ENCODE assay signal across 9 mouse cellular contexts in the genomic region with DNA sequence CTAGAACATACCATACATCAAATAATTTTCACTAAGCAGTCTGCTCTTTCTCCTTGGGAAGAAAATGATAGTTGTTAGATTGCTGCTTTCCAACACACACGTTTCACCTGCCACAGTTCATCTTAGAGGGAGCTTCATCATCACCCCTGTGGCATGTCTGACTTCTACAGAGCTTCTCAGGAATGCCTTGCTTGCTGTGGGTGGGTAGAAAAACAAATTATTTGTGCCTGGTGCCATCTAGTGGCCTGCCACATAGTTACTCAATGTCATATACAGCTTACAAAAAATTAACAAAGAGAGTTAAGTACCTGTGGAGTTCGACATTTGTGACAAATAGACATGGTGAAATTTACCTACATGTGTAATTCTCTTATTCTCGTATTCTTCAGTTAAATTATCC.
DNase-seq lines count a peak whose midpoint lies in the region; ATAC-seq lines count a peak whose summit lies in the region.
"Had no signal": no experiment of that assay in that cellular context is flagged by ENCODE, and none has a peak within 500 bp of the region (broad histone marks: within the 10 kb centered on the region; RNA-seq: fewer than 3 reads in every experiment).

No protein-coding gene starts in this region.

- H3K36me3 ChIP-seq in forebrain, embryonic 15.5 days: no peaks in the 10 kb centered on the region
- 0 out of 2 replicates have a peak, but pooled peaks cover 5% of the 10 kb centered on the region for H3K36me3 ChIP-seq in kidney, embryonic 16.5 days (ENCODE audit: insufficient read depth, low read length)
- no peaks in the 10 kb centered on the region for H3K36me3 ChIP-seq in limb, embryonic 11.5 days (ENCODE audit: control insufficient read depth, insufficient read depth, low read length)

- no peaks in the 10 kb centered on the region for H3K27me3 ChIP-seq in forebrain, embryonic 15.5 days
- no peaks in the 10 kb centered on the region for H3K27me3 ChIP-seq in kidney, embryonic 16.5 days (ENCODE audit: insufficient read depth, low read length)
- H3K27me3 ChIP-seq in limb, embryonic 11.5 days (ENCODE audit: control insufficient read depth, insufficient read depth, low read length): no peaks in the 10 kb centered on the region
- H3K27me3 ChIP-seq: embryonic facial prominence, embryonic 13.5 days had no signal

- H3K4me1 ChIP-seq in forebrain, embryonic 15.5 days: no peaks in the 10 kb centered on the region
- no peaks in the 10 kb centered on the region for H3K4me1 ChIP-seq in kidney, embryonic 16.5 days (ENCODE audit: insufficient read depth, low read length)
- no peaks in the 10 kb centered on the region for H3K4me1 ChIP-seq in limb, embryonic 11.5 days (ENCODE audit: control insufficient read depth, insufficient read depth, low read length)
- H3K4me1 ChIP-seq: embryonic facial prominence, embryonic 13.5 days had no signal

- DNase-seq in ovary, postnatal 14 days (ENCODE audit: low spot score): peak; percentile 45
- DNase-seq in ovary, adult 18-20 months (ENCODE audit: low spot score): no peak
- DNase-seq in c-Kit-positive CD71-negative TER-119-negative erythroid progenitor cells, embryonic 14.5 days (ENCODE audit: low read depth): peak; percentile 13
- DNase-seq in limb, embryonic 11.5 days (ENCODE audit: low spot score): peak; percentile 70
- peak; percentile 25 for DNase-seq in retina, adult 2 months (ENCODE audit: low read depth, low spot score)

- H3K4me2 ChIP-seq in forebrain, embryonic 15.5 days (replicated peaks): no peak overlapping the region
- H3K4me2 ChIP-seq in kidney, embryonic 16.5 days (replicated peaks; ENCODE audit: low read depth, low read length): no peak overlapping the region
- no peak overlapping the region for H3K4me2 ChIP-seq in limb, embryonic 11.5 days (ENCODE audit: low read depth, severe bottlenecking)
- H3K4me2 ChIP-seq: embryonic facial prominence, embryonic 13.5 days had no signal

- H3K9me3 ChIP-seq in forebrain, embryonic 15.5 days: no peaks in the 10 kb centered on the region
- no peaks in the 10 kb centered on the region for H3K9me3 ChIP-seq in kidney, embryonic 16.5 days (ENCODE audit: low read length)
- no peaks in the 10 kb centered on the region for H3K9me3 ChIP-seq in limb, embryonic 11.5 days (ENCODE audit: control insufficient read depth, low read length)
- H3K9me3 ChIP-seq: embryonic facial prominence, embryonic 13.5 days had no signal

- 19% methylated on average over 3 of the region's 3 CpGs for WGBS in forebrain, embryonic 15.5 days
- WGBS in kidney, embryonic 16.5 days: 14% methylated on average over 3 of the region's 3 CpGs
- WGBS in limb, embryonic 11.5 days: 29% methylated on average over 3 of the region's 3 CpGs

- no peak overlapping the region for H3K9ac ChIP-seq in forebrain, embryonic 15.5 days (replicated peaks)
- no peak overlapping the region for H3K9ac ChIP-seq in kidney, embryonic 16.5 days (replicated peaks; ENCODE audit: low read length)
- no peak overlapping the region for H3K9ac ChIP-seq in limb, embryonic 11.5 days (ENCODE audit: low read length)
- H3K9ac ChIP-seq: embryonic facial prominence, embryonic 13.5 days had no signal

- peak; percentile 92 for ATAC-seq in forebrain, embryonic 15.5 days (replicated peaks)
- peak; percentile 76 for ATAC-seq in kidney, embryonic 16.5 days (ENCODE audit: low FRiP score, low TSS enrichment)
- peak; percentile 62; the same call in 1 of the 2 replicates for ATAC-seq in limb, embryonic 11.5 days (ENCODE audit: insufficient number of reproducible peaks, low FRiP score, low TSS enrichment, low read depth)
- ATAC-seq in inflammation-experienced regulatory T-cells, adult 6 months: no peak

- no peak overlapping the region for H3K4me3 ChIP-seq in forebrain, embryonic 15.5 days
- no peak overlapping the region for H3K4me3 ChIP-seq in kidney, embryonic 16.5 days (ENCODE audit: low read length)
- H3K4me3 ChIP-seq in limb, embryonic 11.5 days (ENCODE audit: low read depth, low read length): no peak overlapping the region
- H3K4me3 ChIP-seq: embryonic facial prominence, embryonic 13.5 days had no signal

- no peak overlapping the region for H3K27ac ChIP-seq in forebrain, embryonic 15.5 days (replicated peaks)
- no peak overlapping the region for H3K27ac ChIP-seq in kidney, embryonic 16.5 days (ENCODE audit: low read length)
- H3K27ac ChIP-seq in limb, embryonic 11.5 days (replicated peaks; ENCODE audit: low read depth, low read length): no peak overlapping the region
- H3K27ac ChIP-seq: embryonic facial prominence, embryonic 13.5 days had no signal
